Mouse (Mus musculus) testis, adult 2 months (tissue): ENCODE measurements around the gene Ttc1.

Experiments
- CTCF ChIP-seq: fragments of 200-500 bp; IDR thresholded peaks from 2 replicates; pipeline ENCODE4 v1.5.1; 2012; ENCODE audit warnings: low read depth, mild to moderate bottlenecking, inconsistent platforms, low read length, moderate library complexity; ENCODE audit not compliant: control insufficient read depth, insufficient read depth, insufficient replicate concordance
- POLR2A ChIP-seq: fragments of 200-500 bp; IDR thresholded peaks from 2 replicates; pipeline ENCODE4 v1.6.1; 2012; ENCODE audit warnings: low read depth, mild to moderate bottlenecking, inconsistent platforms, low read length, moderate library complexity; ENCODE audit not compliant: control insufficient read depth

DNA sequence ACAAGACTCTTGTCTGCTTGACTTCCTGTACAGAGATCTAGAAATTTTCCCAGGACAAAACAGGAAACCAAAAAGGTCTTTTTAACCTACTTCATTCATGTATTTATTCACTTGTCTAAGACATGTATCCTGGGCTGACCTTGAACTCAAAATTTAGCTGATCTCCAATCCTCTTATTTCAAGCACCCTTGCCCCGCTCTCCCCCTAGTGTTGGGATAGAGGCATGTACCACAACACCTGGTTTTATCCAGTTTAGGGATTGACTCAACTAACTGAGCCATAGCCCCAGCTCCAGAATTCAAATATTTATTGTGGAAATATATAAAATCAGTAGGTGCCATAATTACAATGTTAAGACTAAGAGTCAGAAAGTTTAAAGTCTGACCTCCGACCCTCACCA is 3.7 kb upstream of the Ttc1 start:
- no peak for TF ChIP-seq POLR2A
- no peak for TF ChIP-seq CTCF
